Mouse (Mus musculus): ENCODE data around the gene Drd1. TPM values are rescaled to one million over a fixed set of nuclear protein-coding genes. Genes with fewer than 3 reads are reported as not detected.

Gene Drd1
- polyA plus RNA-seq, 1 experiment from 2014 or later = 0.49 TPM

- peaks cover 8% of the 10 kb centered on the region for H3K4me1 ChIP-seq
- no peak for ATAC-seq (ENCODE audit: insufficient number of reproducible peaks, insufficient read depth, low FRiP score, low TSS enrichment, low read depth)
- no peak overlapping the region for H3K4me3 ChIP-seq
- H3K4me2 ChIP-seq = no peak overlapping the region
- H3K27me3 ChIP-seq = no peaks in the 10 kb centered on the region
- 72% methylated on average over 5 of the region's 5 CpGs for WGBS
- H3K27ac ChIP-seq = no peak overlapping the region
- no peak overlapping the region for H3K9ac ChIP-seq
- H3K36me3 ChIP-seq = peaks cover 45% of the 10 kb centered on the region
- H3K9me3 ChIP-seq = no peaks in the 10 kb centered on the region
Measured at GRCm38 (mm10) chr13:54084826-54085225, 29.3 kb upstream of the Drd1 start.

- no peaks in the 10 kb centered on the region for H3K27me3 ChIP-seq
- 49% methylated on average over 4 of the region's 4 CpGs for WGBS
- H3K9me3 ChIP-seq = no peaks in the 10 kb centered on the region
- no peak for ATAC-seq (ENCODE audit: insufficient number of reproducible peaks, insufficient read depth, low FRiP score, low TSS enrichment, low read depth)
- no peak overlapping the region for H3K9ac ChIP-seq
- no peak overlapping the region for H3K4me2 ChIP-seq
- H3K4me3 ChIP-seq = no peak overlapping the region
- H3K36me3 ChIP-seq = peaks cover 38% of the 10 kb centered on the region
- peaks cover 11% of the 10 kb centered on the region for H3K4me1 ChIP-seq
- no peak overlapping the region for H3K27ac ChIP-seq
Measured at GRCm38 (mm10) chr13:54084178-54084577, 28.7 kb upstream of the Drd1 start.

- whole genome bisulfite sequencing = 77% methylated on average over 5 of the region's 5 CpGs
- no peak overlapping the region for H3K4me2 ChIP-seq
- ATAC-seq (ENCODE audit: insufficient number of reproducible peaks, insufficient read depth, low FRiP score, low TSS enrichment, low read depth) = no peak
- H3K9me3 ChIP-seq = no peaks in the 10 kb centered on the region
- no peak overlapping the region for H3K9ac ChIP-seq
- H3K36me3 ChIP-seq = peaks cover 26% of the 10 kb centered on the region
- no peak overlapping the region for H3K4me3 ChIP-seq
- no peaks in the 10 kb centered on the region for H3K27me3 ChIP-seq
- no peak overlapping the region for H3K27ac ChIP-seq
- peaks cover 19% of the 10 kb centered on the region for H3K4me1 ChIP-seq
Measured at GRCm38 (mm10) chr13:54082946-54083345, 27.4 kb upstream of the Drd1 start.

- H3K4me2 ChIP-seq = no peak overlapping the region
- H3K36me3 ChIP-seq = peaks cover 6% of the 10 kb centered on the region
- no peak overlapping the region for H3K9ac ChIP-seq
- WGBS = 91% methylated on average over 1 of the region's 1 CpGs
- no peak overlapping the region for H3K4me3 ChIP-seq
- ATAC-seq (ENCODE audit: insufficient number of reproducible peaks, insufficient read depth, low FRiP score, low TSS enrichment, low read depth) = no peak
- no peak overlapping the region for H3K27ac ChIP-seq
- H3K9me3 ChIP-seq = no peaks in the 10 kb centered on the region
- no peaks in the 10 kb centered on the region for H3K27me3 ChIP-seq
- peaks cover 19% of the 10 kb centered on the region for H3K4me1 ChIP-seq
Measured at GRCm38 (mm10) chr13:54080785-54081184, 25.3 kb upstream of the Drd1 start.

- Histone ChIP-seq H3K4me2 (no peak overlapping the region), H3K9me3 (no peaks in the 10 kb centered on the region), H3K36me3 (no peaks in the 10 kb centered on the region), H3K4me3 (no peak overlapping the region), H3K27ac (no peak overlapping the region), H3K27me3 (no peaks in the 10 kb centered on the region), H3K9ac (no peak overlapping the region), H3K4me1 (peaks cover 19% of the 10 kb centered on the region)
- no peak for ATAC-seq (ENCODE audit: insufficient number of reproducible peaks, insufficient read depth, low FRiP score, low TSS enrichment, low read depth)
- WGBS = 70% methylated on average over 12 of the region's 12 CpGs
Measured at GRCm38 (mm10) chr13:54079782-54080759, 24.6 kb upstream of the Drd1 start.

GRCm38 (mm10) chr13:54077470-54078174 is 22.1 kb upstream of the Drd1 start:
- Histone ChIP-seq H3K27ac (no peak overlapping the region), H3K36me3 (no peaks in the 10 kb centered on the region), H3K4me1 (peaks cover 30% of the 10 kb centered on the region), H3K9me3 (no peaks in the 10 kb centered on the region), H3K4me2 (no peak overlapping the region), H3K9ac (no peak overlapping the region), H3K27me3 (no peaks in the 10 kb centered on the region), H3K4me3 (no peak overlapping the region)
- ATAC-seq (ENCODE audit: insufficient number of reproducible peaks, insufficient read depth, low FRiP score, low TSS enrichment, low read depth) = no peak
- 75% methylated on average over 11 of the region's 11 CpGs for WGBS

GRCm38 (mm10) chr13:54076762-54077460 is 21.4 kb upstream of the Drd1 start:
- no peak for ATAC-seq (ENCODE audit: insufficient number of reproducible peaks, insufficient read depth, low FRiP score, low TSS enrichment, low read depth)
- no peaks in the 10 kb centered on the region for H3K9me3 ChIP-seq
- H3K4me1 ChIP-seq = peaks cover 34% of the 10 kb centered on the region
- H3K36me3 ChIP-seq = no peaks in the 10 kb centered on the region
- H3K27me3 ChIP-seq = no peaks in the 10 kb centered on the region
- 91% methylated on average over 11 of the region's 11 CpGs for WGBS
- no peak overlapping the region for H3K4me2 ChIP-seq
- H3K27ac ChIP-seq = no peak overlapping the region
- no peak overlapping the region for H3K4me3 ChIP-seq
- H3K9ac ChIP-seq = no peak overlapping the region

- Histone ChIP-seq H3K9me3 (no peaks in the 10 kb centered on the region), H3K4me2 (no peak overlapping the region), H3K4me1 (peaks cover 34% of the 10 kb centered on the region), H3K9ac (no peak overlapping the region), H3K4me3 (no peak overlapping the region), H3K36me3 (no peaks in the 10 kb centered on the region), H3K27ac (no peak overlapping the region), H3K27me3 (no peaks in the 10 kb centered on the region)
- 95% methylated on average over 6 of the region's 6 CpGs for WGBS
- no peak for ATAC-seq (ENCODE audit: insufficient number of reproducible peaks, insufficient read depth, low FRiP score, low TSS enrichment, low read depth)
Measured at GRCm38 (mm10) chr13:54076051-54076450, 20.5 kb upstream of the Drd1 start.

GRCm38 (mm10) chr13:54075416-54075815 is 19.9 kb upstream of the Drd1 start:
- H3K36me3 ChIP-seq = no peaks in the 10 kb centered on the region
- H3K4me1 ChIP-seq = peaks cover 32% of the 10 kb centered on the region
- no peaks in the 10 kb centered on the region for H3K9me3 ChIP-seq
- no peak overlapping the region for H3K9ac ChIP-seq
- no peak overlapping the region for H3K27ac ChIP-seq
- no peak overlapping the region for H3K4me3 ChIP-seq
- H3K4me2 ChIP-seq = no peak overlapping the region
- WGBS = 84% methylated on average over 2 of the region's 2 CpGs
- no peak for ATAC-seq (ENCODE audit: insufficient number of reproducible peaks, insufficient read depth, low FRiP score, low TSS enrichment, low read depth)
- no peaks in the 10 kb centered on the region for H3K27me3 ChIP-seq

GRCm38 (mm10) chr13:54073491-54073890 is 18.0 kb upstream of the Drd1 start:
- 58% methylated on average over 2 of the region's 2 CpGs for WGBS

GRCm38 (mm10) chr13:54073066-54073465 is 17.6 kb upstream of the Drd1 start:
- H3K4me1 ChIP-seq = peaks cover 15% of the 10 kb centered on the region; the same call in 1 of the 2 replicates
- no peaks in the 10 kb centered on the region for H3K36me3 ChIP-seq
- H3K9ac ChIP-seq = no peak overlapping the region
- ATAC-seq (ENCODE audit: insufficient number of reproducible peaks, insufficient read depth, low FRiP score, low TSS enrichment, low read depth) = no peak
- H3K27ac ChIP-seq = no peak overlapping the region
- H3K4me2 ChIP-seq = peak overlapping the region; percentile 77
- H3K4me3 ChIP-seq = peak overlapping the region; percentile 72
- H3K9me3 ChIP-seq = no peaks in the 10 kb centered on the region
- no peaks in the 10 kb centered on the region for H3K27me3 ChIP-seq
- 39% methylated on average over 1 of the region's 1 CpGs for WGBS

More at GRCm38 (mm10) chr13:54073491-54073890, 18.0 kb upstream of the Drd1 start:
- ATAC-seq (ENCODE audit: insufficient number of reproducible peaks, insufficient read depth, low FRiP score, low TSS enrichment, low read depth) = no peak
- Histone ChIP-seq H3K4me1 (peaks cover 16% of the 10 kb centered on the region; the same call in 1 of the 2 replicates), H3K4me3 (no peak overlapping the region), H3K4me2 (peak overlapping the region; percentile 77), H3K9me3 (no peaks in the 10 kb centered on the region), H3K27me3 (no peaks in the 10 kb centered on the region), H3K27ac (no peak overlapping the region), H3K36me3 (no peaks in the 10 kb centered on the region), H3K9ac (no peak overlapping the region)
